Mouse (Mus musculus): Measurements from ENCODE around the gene Abcb9.

DNA sequence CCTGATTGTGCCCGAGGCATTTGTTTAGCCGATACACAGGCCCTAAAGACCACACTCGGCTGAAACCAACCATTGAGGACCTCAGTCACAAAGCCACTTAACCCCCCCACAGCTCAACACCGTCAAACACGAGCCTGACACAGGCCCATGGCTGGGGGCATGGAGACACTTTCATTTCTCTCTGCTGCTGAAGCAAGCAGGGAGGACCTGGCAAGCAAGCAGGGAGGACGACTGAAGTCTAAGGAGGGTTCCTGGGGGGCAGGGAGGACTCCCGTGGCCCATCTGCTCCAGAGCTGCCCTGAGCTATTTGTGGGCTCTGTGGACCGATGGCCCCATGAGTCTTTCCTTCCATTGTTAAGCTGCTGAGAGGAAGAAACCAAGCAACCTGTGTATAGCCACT, 83.7 kb downstream of the Abcb9 start:
- TF ChIP-seq CHD2 (IDR thresholded peaks at IDR 0.05; ENCODE audit: low read depth, low read length), result no peak
- no peak for TF ChIP-seq ZNF384 (IDR thresholded peaks at IDR 0.05; ENCODE audit: low read depth, low read length)
- no peak for TF ChIP-seq ZC3H11A (IDR thresholded peaks at IDR 0.05; ENCODE audit: borderline replicate concordance, low read depth, low read length)
